Mouse (Mus musculus) lung, embryonic 15.5 days (tissue): ENCODE measurements around the gene Aurkb. TPM values are rescaled to one million over a fixed set of nuclear protein-coding genes. Genes with fewer than 3 reads are reported as not detected.

Experiments
- ATAC-seq: fragments of 200-750 bp; cut with Nextera tagmentation; 2 replicates; pipeline ENCODE4 v1.8.0; 2017; ENCODE audit warnings: moderate number of reproducible peaks, borderline replicate concordance; ENCODE audit not compliant: low FRiP score, low TSS enrichment; ENCODE audit errors: extremely low read depth
- H3K27ac ChIP-seq: fragments of 300-500 bp; sonication (generic); 2 replicates; pipeline ENCODE4 v1.5.1; 2015; ENCODE audit warnings: moderate library complexity, mild to moderate bottlenecking, inconsistent platforms
- H3K27me3 ChIP-seq: fragments of 300-500 bp; sonication (generic); 2 replicates; pipeline ENCODE4 v1.6.1; 2015; ENCODE audit warnings: inconsistent platforms
- H3K36me3 ChIP-seq: fragments of 300-500 bp; sonication (generic); 2 replicates; pipeline ENCODE4 v1.6.1; 2015; ENCODE audit warnings: inconsistent platforms
- H3K4me1 ChIP-seq: fragments of 300-500 bp; sonication (generic); 2 replicates; pipeline ENCODE4 v1.6.1; 2015; ENCODE audit warnings: inconsistent platforms
- H3K4me2 ChIP-seq: fragments of 300-500 bp; sonication (generic); 2 replicates; pipeline ENCODE4 v1.6.1; 2015; ENCODE audit warnings: inconsistent platforms, mild to moderate bottlenecking, moderate library complexity
- H3K4me3 ChIP-seq: fragments of 300-500 bp; sonication (generic); 2 replicates; pipeline ENCODE4 v1.5.1; 2015; ENCODE audit warnings: mild to moderate bottlenecking, inconsistent platforms
- H3K9ac ChIP-seq: fragments of 300-500 bp; sonication (generic); 2 replicates; pipeline ENCODE4 v1.6.1; 2015; ENCODE audit warnings: inconsistent platforms
- H3K9me3 ChIP-seq: fragments of 300-500 bp; sonication (generic); 2 replicates; pipeline ENCODE4 v1.6.1; 2016; ENCODE audit warnings: inconsistent platforms
- WGBS: fragments of 180-500 bp; shearing (Covaris S2); methylation state at CpG from one replicate; pipeline ENCODE4 v1.1.7; 2015; 5-methylcytosine and 5-hydroxymethylcytosine counted together
- polyA plus RNA-seq: library from polyadenylated mRNA; unstranded; fragments of >200 nt; fragmentation: Nextera tagmentation; extraction: Ambion mirVana; gene quantifications from 2 replicates; pipeline ENCODE4 v1.2.1, GENCODE M21; 2015

Gene Aurkb
- polyA plus RNA-seq, 1 experiment from 2014 or later, result 211 TPM

DNA sequence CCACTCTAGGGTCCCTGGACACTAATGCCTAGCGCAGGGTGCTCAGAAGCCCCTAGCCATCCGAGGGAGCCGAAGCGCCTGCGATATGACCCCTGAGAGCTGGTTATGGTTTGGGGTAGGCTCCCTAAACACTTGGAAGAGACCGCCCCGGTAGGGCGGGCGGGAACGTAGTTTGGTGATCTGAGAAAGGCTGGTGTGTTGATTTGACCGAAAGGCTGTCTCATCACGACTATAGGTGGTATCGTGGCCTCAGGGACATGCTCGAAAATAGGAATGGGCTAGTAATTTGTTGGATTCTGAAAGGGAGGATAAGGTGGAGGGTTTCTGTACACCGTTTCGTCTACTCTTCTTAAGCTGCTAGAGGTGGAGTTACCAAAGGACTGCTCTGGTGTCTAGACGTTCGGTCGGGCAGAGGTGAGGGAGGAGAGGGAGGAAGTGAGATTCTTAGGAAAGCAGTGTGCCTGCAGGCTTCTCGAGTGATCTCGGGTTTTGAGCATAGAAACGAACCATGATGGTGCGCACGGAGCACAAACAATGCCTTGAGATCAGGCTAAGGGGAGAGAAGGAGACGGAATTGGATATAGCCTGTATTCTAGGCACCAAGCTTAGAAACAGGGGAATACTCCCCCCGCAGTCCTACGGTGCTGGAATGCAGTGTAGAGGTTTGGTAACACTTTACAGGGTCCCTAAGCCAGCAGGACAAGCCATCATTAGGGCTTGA is 50.2 kb downstream of the Aurkb start:
- Histone ChIP-seq H3K36me3 (peaks cover 23% of the 10 kb centered on the region), H3K4me1 (peaks cover 46% of the 10 kb centered on the region), H3K9me3 (no peaks in the 10 kb centered on the region), H3K9ac (peak overlapping the region; percentile 84), H3K4me2 (peak overlapping the region; percentile 92), H3K4me3 (peak overlapping the region; percentile 69), H3K27ac (peak overlapping the region; percentile 98), H3K27me3 (no peaks in the 10 kb centered on the region)
- 2% methylated on average over 27 of the region's 27 CpGs for WGBS
- ATAC-seq, result no peak

DNA sequence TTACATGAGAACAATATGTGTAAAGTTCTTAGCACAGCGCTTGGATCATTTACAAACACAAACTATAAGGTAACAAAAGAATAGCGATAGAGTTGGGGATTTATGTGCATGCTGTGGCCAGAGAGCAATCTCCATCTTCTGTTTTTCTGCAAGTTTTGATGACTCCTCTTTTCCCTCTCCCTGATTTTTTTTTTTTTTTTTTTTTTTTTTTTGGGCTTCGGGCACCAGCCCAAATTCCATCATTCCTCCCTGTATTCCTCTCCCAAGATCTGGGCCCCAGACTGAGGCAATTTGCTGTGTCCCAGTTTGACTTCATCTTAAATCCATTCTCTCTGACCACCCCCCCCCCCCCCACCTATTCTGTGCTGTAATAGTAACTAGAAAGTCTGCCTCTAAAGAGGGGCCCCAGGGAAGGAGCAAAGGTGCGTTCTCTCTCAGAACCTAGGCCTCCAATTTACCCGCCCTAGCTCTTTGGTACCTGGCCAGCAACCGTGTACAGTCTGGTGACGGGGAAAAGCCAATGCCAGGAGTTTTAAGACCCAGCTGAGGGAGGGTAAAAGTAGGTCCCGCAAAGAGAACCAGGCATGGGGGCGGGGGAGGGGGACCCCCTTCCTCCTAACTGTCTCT is 51.0 kb downstream of the Aurkb start:
- Histone ChIP-seq H3K9ac (peak overlapping the region; percentile 84), H3K4me1 (peaks cover 40% of the 10 kb centered on the region), H3K36me3 (peaks cover 25% of the 10 kb centered on the region), H3K27ac (peak overlapping the region; percentile 98), H3K9me3 (no peaks in the 10 kb centered on the region), H3K4me2 (peak overlapping the region; percentile 92), H3K4me3 (peak overlapping the region; percentile 69), H3K27me3 (no peaks in the 10 kb centered on the region)
- no peak for ATAC-seq
- WGBS, result 5% methylated on average over 9 of the region's 9 CpGs

DNA sequence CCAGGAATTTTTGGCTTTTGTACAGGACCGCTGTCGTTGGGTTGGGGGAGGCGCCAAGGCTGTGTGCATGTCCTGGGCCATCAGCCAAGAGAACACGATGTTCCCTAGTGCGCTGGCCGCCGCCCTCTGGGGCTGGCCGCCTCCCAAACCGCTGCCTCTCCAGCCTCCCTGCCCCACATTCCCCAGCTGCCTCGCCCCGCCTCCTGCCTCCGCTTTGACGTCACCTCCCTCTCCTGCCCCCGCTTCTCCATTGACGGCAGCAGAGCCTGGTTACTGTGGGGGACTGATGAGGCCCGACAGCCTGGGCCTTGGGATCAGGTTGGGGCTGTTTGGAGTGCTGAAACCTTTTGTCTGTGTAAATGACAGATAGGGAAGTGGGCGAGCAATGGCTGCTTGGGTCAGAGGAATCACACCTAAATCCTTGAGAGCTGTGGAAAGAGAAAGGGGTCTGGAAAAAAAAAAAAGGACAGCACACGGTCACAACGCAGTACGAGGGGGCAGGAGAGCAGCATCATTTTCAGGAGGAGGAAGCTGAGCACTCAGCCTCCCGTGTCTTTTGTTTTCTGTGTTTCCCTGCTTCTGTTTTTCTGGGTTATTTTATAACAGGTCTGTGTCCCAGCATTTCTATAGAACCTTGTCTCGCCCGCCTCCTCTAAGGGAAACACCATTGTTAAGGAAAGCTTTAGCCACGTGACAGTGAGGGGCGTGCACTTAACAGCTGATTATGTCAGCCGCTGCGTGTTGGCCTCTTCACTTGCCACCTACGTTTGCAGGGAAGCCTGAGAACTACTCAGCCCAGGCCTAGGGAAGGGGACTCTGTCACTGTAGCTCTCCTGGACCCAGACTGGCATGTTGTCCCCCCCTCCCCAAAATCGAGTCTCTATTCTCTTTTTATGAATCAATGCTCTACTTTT is 51.8 kb downstream of the Aurkb start:
- Histone ChIP-seq H3K27ac (peak overlapping the region; percentile 98), H3K4me2 (peak overlapping the region; percentile 92), H3K36me3 (peaks cover 25% of the 10 kb centered on the region), H3K9me3 (no peaks in the 10 kb centered on the region), H3K4me3 (peak overlapping the region; percentile 69), H3K4me1 (peaks cover 40% of the 10 kb centered on the region), H3K9ac (peak overlapping the region; percentile 84), H3K27me3 (no peaks in the 10 kb centered on the region)
- peak; percentile 69 for ATAC-seq
- WGBS, result 1% methylated on average over 28 of the region's 29 CpGs

DNA sequence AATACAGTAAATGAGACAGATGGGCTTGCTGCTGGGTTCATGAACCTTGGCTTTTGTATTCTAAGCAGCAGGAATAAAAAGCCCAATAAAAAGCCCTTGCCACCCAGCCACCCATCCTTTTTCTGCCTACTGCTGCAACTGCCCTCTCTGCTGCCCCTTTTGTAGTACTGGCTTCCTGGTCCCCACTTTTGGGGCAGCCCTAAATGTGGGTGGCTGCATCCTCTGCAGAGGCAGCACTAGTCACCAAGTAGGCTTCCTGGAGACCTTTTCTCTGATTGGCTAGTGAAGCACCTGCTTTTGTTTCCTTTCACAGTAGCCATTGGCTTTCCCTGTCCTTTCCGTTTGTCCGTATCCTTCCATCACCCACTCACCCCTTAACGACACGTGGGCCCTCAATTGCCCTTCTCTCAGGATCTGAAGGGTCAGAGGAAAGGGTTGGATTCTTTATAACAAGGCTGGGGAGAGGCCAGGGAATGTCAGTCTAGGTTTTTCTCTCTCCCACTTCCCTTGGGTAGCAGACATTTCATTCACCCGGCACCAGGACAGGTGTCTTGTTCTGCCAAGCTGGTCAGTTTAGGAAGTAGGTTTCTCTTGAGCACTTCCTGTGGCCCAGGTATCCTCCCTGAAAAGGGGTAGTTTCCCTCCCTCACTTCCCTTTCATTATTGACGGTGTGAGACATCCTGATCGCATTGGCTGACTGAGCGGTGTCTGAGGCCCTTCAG is 52.8 kb downstream of the Aurkb start:
- Histone ChIP-seq H3K4me1 (peaks cover 40% of the 10 kb centered on the region), H3K9ac (peak overlapping the region; percentile 42), H3K4me2 (peak overlapping the region; percentile 92), H3K36me3 (peaks cover 29% of the 10 kb centered on the region), H3K9me3 (no peaks in the 10 kb centered on the region), H3K4me3 (peak overlapping the region; percentile 69), H3K27me3 (no peaks in the 10 kb centered on the region), H3K27ac (peak overlapping the region; percentile 98)
- WGBS, result 17% methylated on average over 8 of the region's 8 CpGs
- no peak for ATAC-seq

GRCm38 (mm10) chr11:69098762-69099091 is 53.3 kb downstream of the Aurkb start:
- H3K9ac ChIP-seq, result peak overlapping the region; percentile 65
- H3K4me1 ChIP-seq, result peaks cover 40% of the 10 kb centered on the region
- peaks cover 35% of the 10 kb centered on the region for H3K36me3 ChIP-seq
- no peaks in the 10 kb centered on the region for H3K9me3 ChIP-seq
- H3K27me3 ChIP-seq, result no peaks in the 10 kb centered on the region
- ATAC-seq, result peak; percentile 8; the same call in 1 of the 2 replicates
- under 1% methylated on average over 19 of the region's 19 CpGs for WGBS
- H3K4me2 ChIP-seq, result peak overlapping the region; percentile 92
- H3K27ac ChIP-seq, result peak overlapping the region; percentile 98
- H3K4me3 ChIP-seq, result peak overlapping the region; percentile 69

GRCm38 (mm10) chr11:69099177-69099914 is 53.9 kb downstream of the Aurkb start:
- Histone ChIP-seq H3K4me2 (peak overlapping the region; percentile 92), H3K9me3 (no peaks in the 10 kb centered on the region), H3K36me3 (peaks cover 41% of the 10 kb centered on the region), H3K27me3 (no peaks in the 10 kb centered on the region), H3K4me3 (peak overlapping the region; percentile 69), H3K9ac (peak overlapping the region; percentile 65), H3K4me1 (peaks cover 34% of the 10 kb centered on the region), H3K27ac (peak overlapping the region; percentile 98)
- WGBS, result under 1% methylated on average over 22 of the region's 22 CpGs
- ATAC-seq, result no peak

DNA sequence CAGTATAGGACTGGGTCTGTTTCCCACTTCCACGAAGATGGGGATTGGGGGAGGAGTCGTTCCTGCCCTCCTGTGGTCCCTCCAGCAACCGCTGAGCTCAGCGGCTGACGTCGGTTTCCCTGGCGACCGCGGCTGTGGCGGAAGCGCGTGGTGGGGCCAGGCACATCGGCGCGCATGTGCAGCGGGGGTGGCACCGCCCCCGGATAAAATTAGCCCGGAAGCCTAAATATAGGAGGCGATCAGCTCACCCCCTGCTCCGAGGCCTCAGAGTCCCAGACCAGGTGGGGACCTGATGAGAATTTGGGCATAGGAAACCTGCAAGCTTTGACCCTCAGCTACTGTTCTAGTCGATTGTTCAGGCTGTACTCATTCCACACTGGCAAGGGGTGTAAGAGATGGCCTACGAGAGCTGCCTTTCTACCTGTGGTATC is 54.5 kb downstream of the Aurkb start:
- peak overlapping the region; percentile 69 for H3K4me3 ChIP-seq
- peak overlapping the region; percentile 98 for H3K27ac ChIP-seq
- peaks cover 47% of the 10 kb centered on the region for H3K36me3 ChIP-seq
- peak overlapping the region; percentile 65 for H3K9ac ChIP-seq
- no peaks in the 10 kb centered on the region for H3K27me3 ChIP-seq
- under 1% methylated on average over 23 of the region's 23 CpGs for WGBS
- H3K9me3 ChIP-seq, result no peaks in the 10 kb centered on the region
- peaks cover 32% of the 10 kb centered on the region for H3K4me1 ChIP-seq
- peak overlapping the region; percentile 92 for H3K4me2 ChIP-seq
- ATAC-seq, result peak; percentile 7; the same call in 1 of the 2 replicates

DNA sequence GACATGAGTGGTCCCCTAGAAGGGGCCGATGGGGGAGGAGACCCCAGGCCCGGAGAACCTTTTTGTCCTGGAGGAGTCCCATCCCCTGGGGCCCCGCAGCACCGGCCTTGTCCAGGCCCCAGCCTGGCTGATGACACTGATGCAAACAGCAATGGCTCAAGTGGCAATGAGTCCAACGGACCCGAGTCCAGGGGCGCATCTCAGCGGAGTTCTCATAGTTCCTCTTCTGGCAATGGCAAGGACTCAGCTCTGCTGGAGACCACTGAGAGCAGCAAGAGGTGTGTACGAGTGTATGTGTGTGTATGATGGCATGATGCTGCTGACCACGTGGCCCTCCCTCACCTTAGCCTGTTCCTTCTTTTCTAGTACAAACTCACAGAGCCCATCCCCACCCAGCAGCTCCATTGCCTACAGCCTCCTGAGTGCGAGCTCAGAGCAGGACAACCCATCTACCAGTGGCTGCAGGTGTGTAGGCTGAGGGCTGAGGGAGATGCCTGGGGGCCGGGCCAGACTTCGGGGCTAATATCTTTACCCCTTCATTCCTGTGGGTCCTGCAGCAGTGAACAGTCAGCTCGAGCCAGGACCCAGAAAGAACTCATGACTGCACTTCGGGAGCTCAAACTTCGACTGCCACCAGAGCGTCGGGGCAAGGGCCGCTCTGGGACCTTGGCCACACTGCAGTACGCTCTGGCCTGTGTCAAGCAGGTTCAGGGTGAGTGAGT is 55.4 kb downstream of the Aurkb start:
- Histone ChIP-seq H3K27ac (0 out of 2 replicates have a peak overlapping the region, but pooled peaks have one; percentile 41), H3K36me3 (peaks cover 55% of the 10 kb centered on the region)
- WGBS, result 85% methylated on average over 20 of the region's 20 CpGs

More for the DNA sequence above, 55.4 kb downstream of the Aurkb start:
- Histone ChIP-seq H3K4me3 (peak overlapping the region; percentile 69; the same call in 1 of the 2 replicates), H3K9ac (peak overlapping the region; percentile 65; the same call in 1 of the 2 replicates), H3K4me2 (peak overlapping the region; percentile 92), H3K9me3 (no peaks in the 10 kb centered on the region), H3K27me3 (no peaks in the 10 kb centered on the region), H3K4me1 (peaks cover 32% of the 10 kb centered on the region)
- no peak for ATAC-seq
